Mouse (Mus musculus) brain, embryonic 14.5 days (tissue): Measurements from ENCODE around the gene Chrdl1. TPM values are rescaled to one million over a fixed set of nuclear protein-coding genes. Genes with fewer than 3 reads are reported as not detected.

ENCODE experiments used
- DNase-seq: peaks from one replicate; pipeline ENCODE4 v3.0.0-alpha.2; 2011; ENCODE audit warnings: low read depth
- CTCF ChIP-seq: fragments of 200-500 bp; IDR thresholded peaks from 2 replicates; pipeline ENCODE4 v1.5.1; 2012; ENCODE audit warnings: inconsistent platforms, mild to moderate bottlenecking, moderate library complexity, borderline replicate concordance; ENCODE audit not compliant: insufficient read depth, insufficient read length; ENCODE audit errors: extremely low read depth
- POLR2A ChIP-seq: fragments of 200-500 bp; IDR thresholded peaks from 2 replicates; pipeline ENCODE4 v1.6.1; 2012; ENCODE audit warnings: mild to moderate bottlenecking, inconsistent platforms, borderline replicate concordance; ENCODE audit not compliant: poor library complexity, insufficient read depth, insufficient read length, severe bottlenecking; ENCODE audit errors: extremely low read depth
- polyA plus RNA-seq: library from polyadenylated mRNA; depleted of rRNA; stranded (reverse); fragments of >200 nt; gene quantifications from 2 replicates; pipeline ENCODE4 v1.2.3, GENCODE M21; 2012; rRNA removed

Chrdl1 gene
- polyA plus RNA-seq, 1 experiment: 3.8 TPM

DNA sequence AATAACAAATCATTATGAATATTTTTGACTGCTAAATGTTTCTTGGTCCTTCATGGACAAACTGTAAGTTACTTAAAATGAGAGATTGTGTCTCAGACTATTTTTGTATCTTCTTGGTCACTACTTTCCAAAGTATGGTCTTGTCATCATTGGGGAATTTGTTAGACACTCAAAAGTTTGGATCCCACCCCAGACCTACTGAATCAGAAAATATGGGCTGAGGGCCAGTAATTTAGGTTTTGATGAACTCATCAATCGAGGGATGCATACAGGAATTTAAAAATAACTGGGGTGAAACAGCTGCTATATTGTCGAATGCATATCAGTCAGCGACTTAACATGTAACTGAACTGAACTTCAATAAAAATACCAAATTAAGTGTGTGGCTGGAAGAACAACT is 80.9 kb downstream of the Chrdl1 start:
- TF ChIP-seq CTCF (no peak), POLR2A (no peak)
- DNase-seq: no peak

DNA sequence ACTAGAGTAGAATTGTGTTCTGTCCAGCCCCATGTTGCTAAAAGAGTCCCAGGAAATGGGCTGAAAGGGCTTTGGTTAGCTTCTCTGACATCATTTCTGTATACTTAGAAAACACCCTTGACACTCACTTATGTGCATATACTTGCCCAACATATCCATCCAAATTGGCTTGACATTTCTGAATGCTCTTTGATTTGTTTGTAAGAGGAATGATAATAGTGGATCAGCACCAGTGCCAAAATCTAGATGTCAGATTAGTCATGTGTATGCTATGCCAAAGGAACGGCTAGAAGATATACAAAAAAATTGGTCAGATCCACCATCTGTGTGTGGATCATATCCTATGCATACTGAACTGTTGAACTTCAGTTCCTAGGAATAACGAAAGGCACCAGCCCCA is 99.3 kb downstream of the Chrdl1 start:
- DNase-seq: no peak
- TF ChIP-seq POLR2A (no peak), CTCF (no peak)

DNA sequence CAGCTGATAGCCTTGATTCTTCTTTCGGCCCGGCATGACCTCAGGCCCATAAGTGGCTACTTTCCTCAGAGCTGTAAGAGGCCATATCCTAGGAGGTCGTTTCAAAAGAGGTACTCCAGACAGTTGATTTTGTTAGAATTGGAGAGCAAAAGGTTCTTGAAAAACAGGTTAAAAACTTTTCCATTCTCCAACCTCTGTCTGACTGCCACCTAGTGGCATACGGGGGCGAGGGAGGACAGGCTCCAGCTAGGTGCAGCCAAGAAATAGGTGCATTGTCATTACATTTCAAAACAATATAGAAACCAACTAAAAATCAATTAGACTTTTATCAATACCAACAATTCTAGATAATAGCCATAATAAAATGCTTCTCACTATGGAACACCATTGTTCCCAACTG is 118.9 kb downstream of the Chrdl1 start:
- no peak for TF ChIP-seq POLR2A
- TF ChIP-seq CTCF: peak; percentile 45; the same call in 1 of the 2 replicates
- DNase-seq: peak; percentile 4

DNA sequence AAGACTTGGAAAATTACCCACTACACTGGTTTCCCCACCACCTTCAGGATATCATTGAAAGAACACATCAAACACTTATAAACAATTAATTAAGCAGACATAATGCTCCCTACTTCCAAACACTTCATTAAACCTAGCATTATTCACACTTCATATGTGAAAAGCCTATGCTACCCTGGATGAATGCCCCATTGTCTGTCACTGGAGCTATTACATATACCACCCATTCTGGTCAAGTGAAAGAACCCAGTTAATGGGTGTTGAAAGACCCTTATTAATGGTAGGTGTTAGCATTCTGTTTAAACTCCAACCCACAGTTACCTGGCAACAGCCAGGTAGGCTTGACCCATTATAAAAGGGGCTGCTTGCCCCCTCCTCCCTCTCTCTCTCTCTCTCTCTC is 143.4 kb downstream of the Chrdl1 start:
- TF ChIP-seq POLR2A (no peak), CTCF (no peak)
- DNase-seq: peak; percentile 73

Other genes with a start within 250 kb of the Chrdl1 start
- 24.8 and 41.7 TPM in 2 replicates for gene Pak3, start 124.3 kb upstream of the Chrdl1 start, polyA plus RNA-seq